Mouse (Mus musculus): ENCODE measurements around the gene Srrm3. TPM values are rescaled to one million over a fixed set of nuclear protein-coding genes. Genes with fewer than 3 reads are reported as not detected.
A peak's percentile ranks its signal among the peaks of the same experiment; 100 is the strongest.

Gene Srrm3
- polyA plus RNA-seq, 1 experiment from 2014 or later = not detected

DNA sequence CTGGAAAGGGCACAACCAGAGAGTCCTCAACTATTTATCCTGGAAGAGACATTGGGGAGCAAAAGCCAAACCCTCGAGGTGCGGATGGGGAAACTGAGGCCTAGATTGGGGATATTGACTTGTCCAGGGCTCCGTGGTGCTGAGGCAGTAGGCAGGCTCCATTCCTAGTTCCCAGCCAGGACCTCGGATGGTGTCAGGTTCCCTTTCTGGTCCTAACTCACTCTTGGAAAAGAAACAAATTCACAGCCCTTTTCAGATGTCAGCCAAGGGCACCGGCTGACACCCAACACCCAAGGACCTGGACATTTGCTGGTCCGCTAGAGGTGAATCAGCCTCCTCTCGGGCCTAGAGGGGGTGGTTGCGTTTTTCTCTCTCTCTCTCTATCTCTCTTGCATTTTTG lies 60.0 kb downstream of the Srrm3 start:
- no peaks in the 10 kb centered on the region for H3K36me3 ChIP-seq
- H3K4me1 ChIP-seq = peaks cover 17% of the 10 kb centered on the region
- DNase-seq (ENCODE audit: low spot score) = no peak
- no peaks in the 10 kb centered on the region for H3K9me3 ChIP-seq (replicated peaks)
- H3K27me3 ChIP-seq (ENCODE audit: low read depth, poor library complexity, severe bottlenecking) = peaks cover 97% of the 10 kb centered on the region
- WGBS = 30% methylated on average over 8 of the region's 8 CpGs
- H3K4me3 ChIP-seq = no peak overlapping the region
- H3K27ac ChIP-seq = no peak overlapping the region

DNA sequence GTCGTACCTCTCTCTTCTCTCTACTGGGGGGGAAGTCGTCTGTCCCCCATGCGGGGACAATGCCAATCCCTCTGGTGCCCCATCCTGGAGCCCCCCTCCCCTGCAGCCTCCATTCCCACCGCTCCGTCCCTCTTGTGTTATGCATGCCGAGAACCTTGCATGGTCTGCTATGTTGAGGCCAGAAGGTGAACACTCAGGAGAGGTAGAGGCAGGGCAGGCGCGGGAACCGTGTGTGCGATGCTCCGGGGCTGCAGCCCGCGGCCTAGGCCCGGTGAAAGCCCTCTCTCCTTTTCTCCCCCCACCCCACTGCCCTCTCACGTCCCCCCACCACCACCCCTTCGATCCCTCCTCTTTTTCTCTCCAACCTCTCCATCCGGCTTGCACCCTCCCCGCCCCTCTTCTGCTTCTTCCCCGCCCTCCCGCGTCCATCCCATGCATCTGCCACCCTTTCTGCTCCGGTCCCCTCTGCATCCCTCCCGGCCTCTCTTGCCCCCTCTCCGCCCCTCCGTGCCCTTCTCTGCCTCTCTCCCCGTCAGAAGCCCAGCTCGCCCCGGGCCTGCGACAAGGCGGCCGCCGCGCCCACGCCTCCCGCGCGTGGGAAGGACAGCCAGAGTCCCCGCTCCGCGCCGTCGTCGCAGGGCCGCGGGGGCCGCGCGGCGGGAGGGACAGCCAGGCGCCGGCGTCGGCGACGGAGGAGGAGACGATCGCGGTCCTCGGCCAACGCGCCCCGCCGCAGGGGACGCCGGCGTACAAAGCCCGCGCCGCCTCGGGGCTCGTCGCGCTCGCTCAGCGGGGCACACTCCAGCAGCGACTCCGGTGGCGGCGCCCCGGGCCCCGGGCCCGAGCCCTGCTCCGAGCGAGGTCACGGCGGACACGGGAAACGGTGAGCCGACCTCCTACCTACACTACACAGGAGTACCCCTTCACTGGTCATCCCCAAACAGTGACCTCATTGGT lies 61.2 kb downstream of the Srrm3 start:
- 1% methylated on average over 88 of the region's 89 CpGs for WGBS
- H3K4me1 ChIP-seq = peaks cover 18% of the 10 kb centered on the region
- H3K4me3 ChIP-seq = peak overlapping the region; percentile 55
- H3K27ac ChIP-seq = peak overlapping the region; percentile 75
- H3K9me3 ChIP-seq (replicated peaks) = no peaks in the 10 kb centered on the region
- no peaks in the 10 kb centered on the region for H3K36me3 ChIP-seq
- peaks cover 95% of the 10 kb centered on the region for H3K27me3 ChIP-seq (ENCODE audit: low read depth, poor library complexity, severe bottlenecking)
- peak; percentile 63 for DNase-seq (ENCODE audit: low spot score)

DNA sequence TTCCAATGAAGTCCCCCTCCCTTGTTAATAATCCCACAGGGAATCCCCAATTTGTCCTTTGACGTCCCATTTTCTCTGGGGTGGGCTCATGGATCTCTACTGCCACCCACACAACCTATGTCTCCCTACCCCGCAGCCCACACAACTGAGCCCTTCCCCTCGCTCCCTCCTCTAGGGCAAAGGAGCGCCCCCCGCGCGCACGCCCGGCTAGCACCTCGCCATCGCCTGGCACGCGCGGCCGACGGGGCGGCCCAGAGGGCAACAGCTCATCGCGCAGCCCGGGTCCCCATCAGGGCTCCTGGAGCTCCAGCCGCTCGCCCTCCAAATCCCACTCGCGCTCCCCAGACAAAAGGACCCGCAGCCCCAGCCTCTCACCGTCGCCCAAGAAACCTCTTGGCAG lies 62.0 kb downstream of the Srrm3 start:
- Histone ChIP-seq H3K27me3 (ENCODE audit: low read depth, poor library complexity, severe bottlenecking) (peaks cover 97% of the 10 kb centered on the region), H3K9me3 (replicated peaks) (no peaks in the 10 kb centered on the region), H3K27ac (no peak overlapping the region), H3K4me3 (peak overlapping the region; percentile 55), H3K4me1 (peaks cover 24% of the 10 kb centered on the region), H3K36me3 (no peaks in the 10 kb centered on the region)
- DNase-seq (ENCODE audit: low spot score) = no peak
- WGBS = 3% methylated on average over 27 of the region's 27 CpGs

DNA sequence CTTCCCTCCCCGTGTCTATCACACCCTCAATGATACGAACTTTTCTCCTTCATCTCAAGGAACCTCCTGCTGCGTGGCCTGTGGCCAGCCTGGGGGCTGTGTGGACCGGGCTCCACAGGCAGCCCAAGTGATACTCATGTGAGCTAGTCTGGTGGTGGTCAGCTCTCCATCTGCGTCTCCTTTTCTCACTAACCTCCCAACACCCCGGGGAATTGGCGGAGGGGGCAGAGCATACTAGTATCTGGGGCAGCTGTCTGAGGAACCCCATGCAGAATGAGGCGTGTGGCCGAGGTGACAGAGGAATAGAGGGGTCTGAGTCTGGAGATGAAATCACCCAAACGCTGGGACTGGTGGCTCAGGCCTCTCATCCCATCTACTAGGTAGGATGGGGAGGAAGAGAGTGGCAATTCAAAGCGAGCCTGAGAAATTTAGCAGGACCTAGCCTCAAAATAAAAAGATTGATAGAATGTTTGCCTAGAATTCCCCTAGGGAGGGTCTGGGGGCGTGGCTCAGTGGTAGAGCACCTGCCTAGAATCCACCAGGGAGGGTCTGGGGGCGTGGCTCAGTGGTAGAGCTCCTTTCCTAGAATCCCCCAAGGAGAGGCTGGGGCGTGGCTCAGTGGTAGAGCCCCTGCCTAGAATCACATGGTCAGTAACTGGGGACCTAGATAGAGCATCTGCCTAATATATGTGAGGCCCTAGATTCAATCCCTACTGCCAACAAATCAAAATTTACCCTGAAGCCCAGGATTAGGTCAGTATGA lies 63.2 kb downstream of the Srrm3 start:
- Histone ChIP-seq H3K27me3 (ENCODE audit: low read depth, poor library complexity, severe bottlenecking) (peaks cover 97% of the 10 kb centered on the region), H3K4me3 (no peak overlapping the region), H3K36me3 (no peaks in the 10 kb centered on the region), H3K9me3 (replicated peaks) (no peaks in the 10 kb centered on the region), H3K27ac (no peak overlapping the region), H3K4me1 (peaks cover 24% of the 10 kb centered on the region)
- 56% methylated on average over 14 of the region's 14 CpGs for WGBS
- DNase-seq (ENCODE audit: low spot score) = no peak

DNA sequence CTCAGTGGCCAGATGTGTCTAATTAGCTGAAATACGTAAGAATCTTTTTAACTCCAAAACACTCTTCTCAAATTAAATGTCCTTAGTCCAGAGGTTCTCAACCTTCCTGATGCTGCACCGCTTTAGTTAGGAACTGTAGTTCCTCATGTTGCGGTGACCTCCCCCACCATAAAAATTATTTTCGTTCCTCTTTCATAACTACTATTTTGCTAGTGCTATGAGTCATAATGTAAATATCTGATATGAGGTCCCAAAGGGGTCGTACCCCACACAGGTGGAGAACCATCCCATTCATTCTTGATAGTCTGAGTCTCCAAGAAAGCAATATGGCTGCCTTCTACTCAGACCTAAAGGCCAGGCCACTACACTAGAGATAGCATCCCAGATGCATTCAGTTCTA lies 63.8 kb downstream of the Srrm3 start:
- Histone ChIP-seq H3K4me1 (peaks cover 24% of the 10 kb centered on the region), H3K27ac (no peak overlapping the region), H3K9me3 (replicated peaks) (no peaks in the 10 kb centered on the region), H3K27me3 (ENCODE audit: low read depth, poor library complexity, severe bottlenecking) (peaks cover 95% of the 10 kb centered on the region), H3K36me3 (no peaks in the 10 kb centered on the region), H3K4me3 (no peak overlapping the region)
- DNase-seq (ENCODE audit: low spot score) = no peak
- WGBS = 84% methylated on average over 5 of the region's 5 CpGs

DNA sequence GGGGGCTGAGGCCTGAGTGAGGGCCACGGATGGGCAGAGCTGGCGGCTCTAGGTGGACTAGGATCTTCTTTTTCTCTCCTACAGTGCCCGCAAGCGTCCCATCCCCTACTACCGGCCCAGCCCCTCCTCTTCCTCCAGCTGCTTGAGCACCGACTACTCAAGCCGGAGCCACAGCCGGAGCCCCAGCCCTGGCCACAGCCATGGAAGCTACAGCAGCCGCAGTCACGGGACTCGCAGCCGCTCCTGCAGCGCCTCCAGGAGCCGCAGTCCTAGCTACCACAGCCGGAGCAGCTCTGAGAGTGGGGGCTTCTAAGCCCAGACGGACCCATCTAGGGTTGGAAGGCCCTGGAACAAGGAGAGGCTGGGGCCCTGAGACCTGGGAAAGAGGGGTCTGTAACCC lies 66.3 kb downstream of the Srrm3 start:
- H3K27me3 ChIP-seq (ENCODE audit: low read depth, poor library complexity, severe bottlenecking) = peaks cover 71% of the 10 kb centered on the region
- no peaks in the 10 kb centered on the region for H3K36me3 ChIP-seq
- no peaks in the 10 kb centered on the region for H3K9me3 ChIP-seq (replicated peaks)
- peaks cover 28% of the 10 kb centered on the region for H3K4me1 ChIP-seq
- DNase-seq (ENCODE audit: low spot score) = no peak
- 19% methylated on average over 16 of the region's 16 CpGs for WGBS
- 0 out of 2 replicates have a peak overlapping the region, but pooled peaks have one; percentile 10 for H3K27ac ChIP-seq
- peak overlapping the region; percentile 19; the same call in 1 of the 2 replicates for H3K4me3 ChIP-seq

DNA sequence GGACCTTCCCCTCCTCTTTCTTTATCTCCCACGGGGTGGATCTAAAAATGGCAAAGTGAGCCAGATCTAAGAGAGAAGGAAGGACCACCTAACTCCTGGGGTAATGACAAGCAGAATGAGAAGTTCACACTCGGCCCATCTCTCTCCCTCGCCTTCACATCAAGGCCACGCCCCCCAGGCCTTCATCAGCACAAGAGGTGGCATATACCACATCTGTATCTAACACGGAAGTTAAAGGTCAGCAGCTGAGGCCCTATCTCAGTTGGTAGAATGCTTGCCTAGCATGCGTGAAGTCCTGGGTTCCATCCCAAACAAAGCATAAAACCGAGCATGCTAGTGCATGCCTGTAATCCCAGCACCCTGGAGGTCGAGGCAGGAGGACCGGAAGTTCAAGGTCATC lies 67.1 kb downstream of the Srrm3 start:
- DNase-seq (ENCODE audit: low spot score) = no peak
- Histone ChIP-seq H3K36me3 (no peaks in the 10 kb centered on the region), H3K9me3 (replicated peaks) (no peaks in the 10 kb centered on the region), H3K27me3 (ENCODE audit: low read depth, poor library complexity, severe bottlenecking) (peaks cover 63% of the 10 kb centered on the region), H3K4me1 (peaks cover 23% of the 10 kb centered on the region), H3K4me3 (no peak overlapping the region), H3K27ac (0 out of 2 replicates have a peak overlapping the region, but pooled peaks have one; percentile 10)
- WGBS = 58% methylated on average over 9 of the region's 9 CpGs

DNA sequence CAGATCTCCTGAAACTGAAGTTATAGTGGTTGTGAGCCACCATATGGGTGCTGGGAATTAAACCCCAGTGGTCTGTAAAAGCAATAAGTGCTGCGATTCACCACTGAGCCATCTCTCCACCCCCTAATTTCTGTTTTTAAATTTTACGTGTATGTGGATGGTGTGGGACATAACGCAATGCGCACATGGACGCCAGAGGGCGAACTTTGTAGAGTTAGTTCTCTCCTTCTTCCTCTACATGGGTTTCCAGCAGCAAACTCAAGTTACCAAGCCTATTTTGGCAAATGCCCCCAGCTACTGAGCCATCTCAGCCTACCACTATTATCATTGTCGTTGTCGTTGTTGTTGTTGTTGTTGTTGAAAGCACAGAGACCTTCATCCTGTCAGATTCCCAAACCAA lies 70.5 kb downstream of the Srrm3 start:
- H3K27me3 ChIP-seq (ENCODE audit: low read depth, poor library complexity, severe bottlenecking) = peaks cover 32% of the 10 kb centered on the region
- 21% methylated on average over 8 of the region's 8 CpGs for WGBS
- H3K27ac ChIP-seq = no peak overlapping the region
- DNase-seq (ENCODE audit: low spot score) = no peak
- H3K9me3 ChIP-seq (replicated peaks) = no peaks in the 10 kb centered on the region
- H3K36me3 ChIP-seq = no peaks in the 10 kb centered on the region
- peaks cover 23% of the 10 kb centered on the region for H3K4me1 ChIP-seq
- peak overlapping the region; percentile 50 for H3K4me3 ChIP-seq

DNA sequence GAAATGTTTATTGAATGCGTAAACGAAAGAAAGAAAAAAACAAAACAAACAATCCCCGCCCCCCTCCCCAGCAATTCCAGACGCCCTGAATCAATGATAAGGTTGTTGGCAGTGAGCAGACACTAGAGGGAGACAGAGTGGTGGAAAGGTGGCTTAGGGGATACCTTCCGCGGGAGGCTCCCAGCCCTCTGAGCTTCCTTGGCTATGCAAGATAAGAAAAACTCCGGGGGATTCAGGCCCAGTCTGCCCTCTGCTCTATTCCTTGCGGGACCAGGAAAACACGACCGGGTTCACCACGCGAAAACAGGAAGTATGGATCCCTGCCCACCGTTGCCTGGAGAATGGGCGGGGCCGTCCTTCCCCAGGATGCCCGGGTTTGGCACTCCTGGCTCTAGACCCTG lies 71.1 kb downstream of the Srrm3 start:
- Histone ChIP-seq H3K4me1 (peaks cover 23% of the 10 kb centered on the region), H3K9me3 (replicated peaks) (no peaks in the 10 kb centered on the region), H3K27ac (peak overlapping the region; percentile 71), H3K27me3 (ENCODE audit: low read depth, poor library complexity, severe bottlenecking) (peaks cover 27% of the 10 kb centered on the region), H3K36me3 (no peaks in the 10 kb centered on the region), H3K4me3 (peak overlapping the region; percentile 50)
- peak; percentile 62 for DNase-seq (ENCODE audit: low spot score)
- under 1% methylated on average over 16 of the region's 16 CpGs for WGBS

DNA sequence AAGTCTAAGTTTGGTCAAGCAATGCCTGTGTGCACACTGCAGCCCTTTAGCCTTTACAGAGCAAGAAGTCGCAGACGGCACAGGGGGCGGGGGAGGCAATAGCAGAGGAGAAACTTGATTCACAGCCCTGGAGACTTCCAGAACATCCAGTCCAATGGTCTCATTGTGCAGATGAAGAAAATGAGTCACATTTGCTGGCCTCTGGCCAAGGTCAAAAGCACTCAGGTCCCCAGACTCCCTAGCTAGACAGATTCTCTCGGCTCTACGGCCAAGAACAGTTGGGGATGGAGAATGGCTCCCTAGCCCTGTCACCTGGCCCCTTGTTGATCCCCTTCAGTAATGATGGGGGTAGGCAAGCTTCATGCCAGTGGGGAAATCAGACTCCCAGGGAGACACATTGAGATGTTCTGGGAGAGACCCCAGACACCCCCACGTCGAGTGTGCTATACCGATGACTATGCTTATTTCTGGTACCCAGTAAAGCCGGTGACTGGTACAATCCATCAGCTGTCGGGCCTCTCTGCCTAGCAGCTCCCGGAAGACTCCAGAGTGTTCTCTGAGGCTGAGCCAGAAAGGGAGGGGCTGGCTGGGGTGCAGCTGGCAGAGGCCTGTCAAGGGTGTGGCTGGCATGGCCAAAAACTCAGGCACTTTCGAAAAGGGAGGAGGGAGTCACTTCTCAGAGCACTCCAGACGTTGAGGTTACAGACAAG lies 72.9 kb downstream of the Srrm3 start:
- H3K4me1 ChIP-seq = peaks cover 15% of the 10 kb centered on the region; the same call in 1 of the 2 replicates
- H3K27me3 ChIP-seq (ENCODE audit: low read depth, poor library complexity, severe bottlenecking) = peaks cover 10% of the 10 kb centered on the region
- no peak for DNase-seq (ENCODE audit: low spot score)
- H3K27ac ChIP-seq = no peak overlapping the region
- WGBS = 65% methylated on average over 13 of the region's 13 CpGs
- no peaks in the 10 kb centered on the region for H3K36me3 ChIP-seq
- H3K9me3 ChIP-seq (replicated peaks) = no peaks in the 10 kb centered on the region
- H3K4me3 ChIP-seq = no peak overlapping the region

DNA sequence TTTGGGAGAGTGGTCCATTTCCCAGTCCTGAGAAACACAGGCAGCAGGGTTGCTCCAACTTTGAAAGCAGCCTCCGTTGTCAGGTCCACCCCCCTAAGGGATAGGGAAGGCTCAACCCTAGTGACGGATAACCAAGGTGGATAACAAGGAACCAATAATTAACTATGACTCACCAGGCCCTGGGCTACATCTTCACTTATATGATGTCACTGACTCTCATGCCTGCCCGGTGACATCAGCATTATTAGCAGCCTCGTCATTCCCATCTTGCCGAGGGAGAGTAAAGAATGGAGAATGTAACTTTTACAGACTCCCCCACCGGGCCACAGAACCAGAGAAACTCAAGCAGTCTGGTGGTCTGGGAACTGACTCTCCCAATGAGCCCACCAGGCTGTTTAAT lies 78.0 kb downstream of the Srrm3 start:
- no peaks in the 10 kb centered on the region for H3K9me3 ChIP-seq (replicated peaks)
- no peaks in the 10 kb centered on the region for H3K36me3 ChIP-seq
- H3K27me3 ChIP-seq (ENCODE audit: low read depth, poor library complexity, severe bottlenecking) = peaks cover 45% of the 10 kb centered on the region
- H3K4me3 ChIP-seq = no peak overlapping the region
- WGBS = 70% methylated on average over 6 of the region's 6 CpGs
- H3K27ac ChIP-seq = no peak overlapping the region
- DNase-seq (ENCODE audit: low spot score) = no peak
- peaks cover 17% of the 10 kb centered on the region for H3K4me1 ChIP-seq

DNA sequence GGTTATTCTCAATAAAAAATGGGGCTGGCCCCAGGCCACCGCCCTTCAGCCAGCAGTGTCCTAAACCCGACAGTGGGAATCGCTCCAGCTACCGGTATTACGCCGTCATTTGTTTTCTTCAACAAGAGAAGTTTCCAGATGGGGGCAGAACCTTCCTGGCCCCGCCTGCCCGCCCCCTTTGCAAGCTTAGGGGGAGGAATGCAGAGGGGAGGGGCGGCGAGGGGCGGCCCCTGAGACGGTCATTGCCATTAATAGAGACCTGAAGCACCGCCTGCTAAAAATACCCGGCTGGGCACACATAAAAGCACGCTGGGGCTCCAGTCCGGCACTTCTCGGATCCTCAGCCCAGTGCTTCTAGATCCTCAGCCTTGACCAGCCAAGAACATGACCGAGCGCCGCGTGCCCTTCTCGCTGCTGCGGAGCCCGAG lies 81.0 kb downstream of the Srrm3 start, which contains the start of gene Hspb1:
Gene Hspb1 (plus strand): TSS at position 245 of the 428 bp plus-strand sequence.
- peaks cover 15% of the 10 kb centered on the region for H3K4me1 ChIP-seq
- peak within 1 kb of the TSS; percentile 43 for H3K4me3 ChIP-seq
- no peaks in the 10 kb centered on the region for H3K9me3 ChIP-seq (replicated peaks)
- H3K27me3 ChIP-seq (ENCODE audit: low read depth, poor library complexity, severe bottlenecking) = peaks cover 72% of the 10 kb centered on the region
- 0 out of 2 replicates have a peak within 1 kb of the TSS, but pooled peaks have one; percentile 6 for H3K27ac ChIP-seq
- peak; percentile 67 for DNase-seq (ENCODE audit: low spot score)
- 1% methylated on average over 23 of the region's 24 CpGs for WGBS
- H3K36me3 ChIP-seq = no peaks in the 10 kb centered on the region

Measured in limb, embryonic 10.5 days (tissue).